Mouse (Mus musculus) embryonic stem cell, embryonic (primary cell): ENCODE data around the gene Olfr748.
"Not testable (repeated sequence)": the region's sequence is repeated elsewhere in the genome, so short reads cannot be mapped to it uniquely, and the experiment has no call there.

Experiments used
- CTCF ChIA-PET, 4 experiments: fragments of 300-600 bp in 2 of 4; fragments of 350-600 bp in 2 of 4; sonication (Branson Sonifier 250); formaldehyde crosslinking; loops; one replicate each; lab custom pipeline; 2022; ENCODE audit warnings: inconsistent platforms in 2 of 4; lab: Charles Lee
- POLR2A ChIA-PET, 4 experiments: fragments of 300-600 bp in 2 of 4; fragments of 350-600 bp in 2 of 4; sonication (Branson Sonifier 250); formaldehyde crosslinking; loops; one replicate each; lab custom pipeline; 2022; ENCODE audit warnings: antibody characterized with exemption in 4 of 4, inconsistent platforms in 1 of 4; lab: Charles Lee

Gene Olfr748

DNA sequence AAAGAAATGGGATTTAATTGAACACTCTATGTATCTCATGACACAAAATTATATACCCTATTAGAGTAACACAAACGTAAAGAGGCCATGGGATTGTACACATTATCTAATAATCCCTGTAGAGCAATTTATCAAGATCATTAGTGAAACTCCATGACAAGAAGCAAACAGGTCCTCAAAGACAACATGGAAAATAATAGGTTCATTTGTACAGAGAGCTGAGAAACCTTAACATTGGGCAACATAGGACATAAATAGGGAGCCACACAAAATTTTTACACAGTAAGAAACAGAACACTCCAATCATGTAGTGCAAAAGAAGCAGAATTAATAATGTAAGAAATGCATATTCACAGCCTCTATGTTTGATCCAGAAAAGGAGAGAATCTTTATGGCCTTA is at the start of gene Olfr748:
TSS of gene Olfr748 (plus strand) at position 301 of the 400 bp plus-strand sequence.
- POLR2A ChIA-PET: no interaction called here
- CTCF ChIA-PET: no interaction called here

DNA sequence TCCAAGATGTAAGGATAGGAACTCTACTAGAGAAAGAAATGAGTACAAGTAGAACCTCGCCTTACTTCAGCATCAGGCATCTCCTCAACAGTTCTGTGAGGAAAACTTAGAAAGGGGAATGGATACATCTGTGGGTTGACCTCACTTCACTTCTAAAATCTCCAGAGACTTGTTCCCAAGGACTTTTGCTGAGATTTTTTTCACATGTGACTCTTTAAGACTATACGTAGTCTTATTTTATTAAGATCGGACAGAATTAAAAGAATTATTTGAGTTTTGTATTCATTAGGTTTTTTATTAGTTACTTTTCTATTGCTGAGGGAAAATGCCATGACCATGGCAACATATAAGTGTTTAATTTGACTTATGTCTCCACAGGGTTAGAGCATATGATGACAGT is 14.1 kb upstream of the Olfr748 start, which contains the start of gene Olfr747:
TSS of gene Olfr747 (minus strand) at position 101 of the 400 bp plus-strand sequence.
- CTCF ChIA-PET: interaction anchor here in 1 of 4 experiments (0.6 kb wide), 1 partner anchor 1929 kb away, joined by 3 read pairs; no protein-coding TSS in a partner anchor
- POLR2A ChIA-PET: no interaction called here

GRCm38 (mm10) chr14:50719875-50720274 is 12.7 kb downstream of the Olfr748 start:
- POLR2A ChIA-PET, CTCF ChIA-PET: not testable (repeated sequence)

DNA sequence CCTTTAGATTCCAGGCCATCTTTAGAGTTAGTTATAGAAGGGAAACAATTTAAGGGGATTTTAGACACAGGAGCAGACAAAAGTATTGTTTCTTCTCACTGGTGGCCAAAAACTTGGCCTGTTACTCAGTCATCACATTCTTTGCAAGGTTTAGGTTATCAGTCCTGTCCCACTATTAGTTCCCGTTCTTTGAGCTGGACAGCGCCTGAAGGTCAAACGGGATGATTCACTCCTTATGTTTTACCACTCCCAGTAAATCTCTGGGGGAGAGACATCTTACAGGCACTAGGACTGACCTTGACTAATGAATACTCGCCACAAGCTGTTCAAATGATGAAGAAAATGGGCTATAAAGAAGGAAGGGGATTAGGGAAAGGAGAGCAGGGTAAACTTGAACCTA is 15.2 kb downstream of the Olfr748 start:
- CTCF ChIA-PET, POLR2A ChIA-PET: not testable (repeated sequence)

- POLR2A ChIA-PET: no interaction called here
- CTCF ChIA-PET: no interaction called here
Measured at GRCm38 (mm10) chr14:50740334-50740733, 33.2 kb downstream of the Olfr748 start.

DNA sequence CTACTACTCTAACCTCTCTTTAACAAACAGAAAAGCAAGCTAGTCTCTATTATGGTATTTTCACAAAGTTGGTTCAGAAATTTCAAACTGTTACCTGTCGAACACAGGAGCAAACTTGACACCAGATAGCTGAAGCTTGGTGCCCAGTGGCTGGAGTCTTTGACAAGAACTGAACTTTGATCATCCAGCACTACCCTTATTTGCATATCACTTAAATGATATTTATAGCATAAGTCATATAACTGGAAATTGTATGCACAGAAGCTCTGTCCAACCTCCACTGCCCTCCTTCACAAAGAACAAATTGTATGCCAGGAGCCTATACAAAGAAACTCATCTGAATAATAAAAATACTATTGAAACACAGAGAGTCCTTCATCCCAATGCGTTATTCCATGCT is 34.4 kb downstream of the Olfr748 start:
- ChIA-PET CTCF (interaction anchor here in 1 of 4 experiments (0.6 kb wide), 1 partner anchor 11 kb away, joined by 5 read pairs; no protein-coding TSS in a partner anchor), POLR2A (interaction anchor here in 1 of 4 experiments (0.6 kb wide), 1 partner anchor 1384 kb away, joined by 3 read pairs; no protein-coding TSS in a partner anchor)

DNA sequence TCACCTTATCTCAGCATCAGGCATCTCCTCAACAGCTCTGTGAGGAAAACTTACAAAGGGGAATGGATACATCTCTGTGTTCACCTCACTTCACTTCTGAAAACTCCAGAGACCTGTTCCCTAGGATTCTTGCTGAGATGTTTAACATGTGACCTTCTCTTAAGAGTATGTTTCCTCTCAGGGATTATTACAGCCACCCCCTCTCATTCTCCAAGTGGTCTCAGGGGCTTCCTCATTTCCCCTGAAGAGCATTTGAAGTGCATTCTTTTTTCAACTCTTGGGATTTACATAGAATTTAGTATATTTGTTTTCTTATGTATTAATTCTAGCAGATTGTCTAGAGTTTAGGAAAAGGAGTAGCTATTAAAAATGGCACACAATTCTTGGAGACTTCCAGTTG is 37.8 kb downstream of the Olfr748 start, which contains the start of gene Olfr749:
TSS of gene Olfr749 (minus strand) at position 101 of the 400 bp plus-strand sequence.
- ChIA-PET POLR2A (no interaction called here), CTCF (interaction anchor here in 1 of 4 experiments (0.6 kb wide), 1 partner anchor 42 kb away, joined by 3 read pairs; no protein-coding TSS in a partner anchor)

DNA sequence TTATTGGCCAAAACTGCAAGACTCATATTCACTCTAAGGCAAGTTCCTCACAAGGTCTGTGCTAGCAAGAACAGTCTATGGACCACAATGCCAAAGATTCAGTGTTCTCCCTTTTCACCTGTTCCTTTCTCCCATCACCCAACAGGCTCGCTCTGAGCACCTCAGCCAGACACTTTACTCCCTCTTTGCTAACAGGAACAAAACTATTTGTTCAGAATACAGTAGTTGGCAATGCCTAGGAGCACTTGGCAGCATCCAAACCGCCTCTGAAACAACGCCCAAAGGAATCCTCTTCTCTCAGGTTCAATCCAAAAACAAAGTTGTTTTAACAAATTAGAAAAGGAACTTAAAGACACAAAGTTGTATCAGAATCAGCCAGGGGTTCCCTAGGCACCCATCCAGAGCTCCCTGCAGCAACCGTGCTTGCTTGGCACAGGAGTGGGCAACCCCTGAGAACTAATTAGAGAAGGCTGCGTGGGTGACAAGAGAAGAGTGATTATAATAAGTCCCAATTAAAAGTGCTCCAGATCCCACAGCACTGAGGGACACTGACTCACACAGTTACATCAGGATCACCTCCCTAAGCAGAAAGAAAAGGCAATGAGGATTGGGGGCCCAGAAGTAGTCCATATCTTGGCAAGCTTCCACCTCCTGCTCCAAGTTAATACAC is 51.4 kb downstream of the Olfr748 start:
- ChIA-PET POLR2A (interaction anchor here in 1 of 4 experiments (0.7 kb wide), 1 partner anchor 14 kb away, joined by 6 read pairs; no protein-coding TSS in a partner anchor), CTCF (no interaction called here)
